ENCODE assay signal across 1 mouse cellular context in the genomic region with DNA sequence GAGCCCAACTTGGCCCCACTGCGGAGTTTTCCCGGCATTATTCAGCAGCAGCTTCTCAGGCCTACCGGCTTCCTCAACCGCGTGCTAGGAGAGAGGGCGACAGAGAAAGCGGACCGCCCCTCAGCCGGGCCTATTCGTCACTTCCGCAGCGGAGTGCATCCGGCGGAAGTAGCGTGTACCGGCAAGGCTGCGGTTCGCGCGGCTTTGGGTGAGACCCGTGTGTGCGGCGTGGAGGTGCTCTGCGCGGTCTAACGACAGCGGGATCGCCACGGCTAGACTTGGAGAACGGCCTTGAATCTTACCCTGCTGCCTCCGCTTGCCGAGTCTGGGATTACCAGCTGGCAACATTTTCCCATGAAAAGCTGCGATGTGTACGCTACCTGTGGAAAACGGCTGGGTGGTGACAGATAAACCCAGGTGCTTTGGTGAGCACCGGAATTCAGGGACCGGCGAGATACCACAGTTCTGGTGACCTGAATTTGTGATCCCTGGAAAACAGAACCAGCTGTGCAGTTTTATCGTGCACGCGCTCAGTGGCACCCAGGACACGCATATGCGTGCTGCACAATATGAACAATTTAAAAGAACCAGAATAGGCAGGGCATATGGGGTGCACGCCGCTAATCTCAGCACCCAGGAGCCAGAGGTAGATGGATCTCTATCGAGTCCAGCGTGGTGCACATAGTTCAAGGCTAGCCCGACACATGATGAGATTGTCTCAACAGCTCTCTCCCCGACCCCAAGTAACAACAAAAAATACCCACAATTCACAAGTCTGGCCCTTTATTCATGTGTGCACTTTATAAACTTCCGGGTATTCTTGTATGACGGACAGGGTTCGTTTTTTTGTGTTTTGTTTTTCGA.
TF ChIP-seq lines count a peak whose summit lies in the region.

TSS of gene Ddx21 (minus strand) at position 105 of the 864 bp plus-strand sequence.

TF ChIP-seq in MEL, 35 proteins besides CTCF, POLR2A, EP300 and RAD21 (continued from another document):
- TF ChIP-seq UBTF (IDR thresholded peaks at IDR 0.05; ENCODE audit: borderline replicate concordance, insufficient read depth, low read depth, low read length) (no peak), MAZ (IDR thresholded peaks at IDR 0.05; ENCODE audit: low read depth, low read length) (no peak), NELFE (IDR thresholded peaks at IDR 0.05; ENCODE audit: low read depth, low read length) (peak; percentile 97), POLR2AphosphoS2 (IDR thresholded peaks at IDR 0.05; ENCODE audit: low read length) (peak; percentile 98), CHD1 (IDR thresholded peaks at IDR 0.05; ENCODE audit: low read depth, low read length) (no peak), JUND (IDR thresholded peaks at IDR 0.05; ENCODE audit: low read depth, low read length) (no peak), ZC3H11A (IDR thresholded peaks at IDR 0.05; ENCODE audit: low read depth, low read length) (no peak)
TF ChIP-seq in MEL: peak in this region for 17.
